Comparison of ENCODE assay signal across 7 mouse cellular contexts in the genomic region with DNA sequence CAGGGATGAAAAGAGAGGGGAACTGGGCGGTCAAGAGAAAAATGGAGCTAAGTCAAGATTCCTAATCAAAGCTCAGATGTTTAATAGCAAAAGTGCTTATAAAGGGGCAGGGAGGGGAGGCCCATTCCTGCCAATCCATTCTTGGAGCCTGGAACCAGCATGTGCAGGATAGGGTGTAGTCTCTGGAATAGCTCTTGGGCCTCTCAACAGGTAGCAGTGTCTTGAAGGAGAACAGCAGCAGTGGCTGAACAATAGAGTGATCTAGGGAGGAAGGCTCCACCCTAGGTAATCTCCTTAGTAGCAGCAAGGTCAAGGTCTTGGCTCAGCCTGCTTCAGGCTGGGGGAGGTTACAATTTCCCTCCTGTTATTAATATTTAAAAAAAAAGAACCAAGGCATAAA. TPM values are rescaled to one million over a fixed set of nuclear protein-coding genes. Genes with fewer than 3 reads are reported as not detected.
"Had no signal": no experiment of that assay in that cellular context is flagged by ENCODE, and none has a peak within 500 bp of the region (broad histone marks: within the 10 kb centered on the region; RNA-seq: fewer than 3 reads in every experiment).

No protein-coding gene starts in this region.

RNA-seq across cellular contexts. Expression of a gene that starts 23.9 kb away (rescaled TPM):
- total RNA-seq: neutrophil, adult 5-6 weeks had no signal
- polyA plus RNA-seq: neural tube, embryonic 13.5 days; spleen, adult 2 months; thymus, adult 2 months had no signal

RNA-seq across cellular contexts. Expression of a gene that starts 46.3 kb away (rescaled TPM):
- total RNA-seq: neutrophil, adult 5-6 weeks had no signal
- polyA plus RNA-seq: neural tube, embryonic 13.5 days; neural tube, embryonic 14.5 days; small intestine, adult 2 months; spleen, adult 2 months; stomach, postnatal 0 days had no signal
